Mouse (Mus musculus) liver, adult 2 months (tissue): ENCODE results near the gene Col4a2. TPM values are rescaled to one million over a fixed set of nuclear protein-coding genes. Genes with fewer than 3 reads are reported as not detected.
A peak's percentile ranks its signal among the peaks of the same experiment; 100 is the strongest.

Source experiments
- DNase-seq: peaks from one replicate; pipeline ENCODE4 v3.0.0-alpha.2; 2011; ENCODE audit warnings: low read depth, low spot score; ENCODE audit errors: extremely low read depth
- H3K27ac ChIP-seq: fragments of 200-500 bp; replicated peaks from 2 replicates; pipeline ENCODE4 v1.5.1; 2012; ENCODE audit warnings: low read depth, mild to moderate bottlenecking, control low read depth, inconsistent platforms, low read length; ENCODE audit not compliant: insufficient read depth
- H3K27me3 ChIP-seq: fragments of 200-500 bp; 2 replicates; pipeline ENCODE4 v1.6.1; 2012; ENCODE audit warnings: mild to moderate bottlenecking, moderate library complexity, low read length, inconsistent platforms; ENCODE audit not compliant: control insufficient read depth, insufficient read depth
- H3K36me3 ChIP-seq: fragments of 200-500 bp; 2 replicates; pipeline ENCODE4 v1.6.1; 2012; ENCODE audit warnings: low read length, inconsistent platforms; ENCODE audit not compliant: control insufficient read depth, insufficient read depth
- H3K4me1 ChIP-seq: fragments of 200-500 bp; 2 replicates; pipeline ENCODE4 v1.6.1; 2011; ENCODE audit warnings: low read length; ENCODE audit not compliant: control insufficient read depth, insufficient read depth
- H3K4me3 ChIP-seq: fragments of 200-500 bp; 2 replicates; pipeline ENCODE4 v1.5.1; 2011; ENCODE audit warnings: low read depth, mild to moderate bottlenecking, control low read depth, low read length, moderate library complexity; ENCODE audit not compliant: insufficient read depth
- H3K79me2 ChIP-seq: fragments of 200-500 bp; 2 replicates; pipeline ENCODE4 v1.6.1; 2012; ENCODE audit warnings: inconsistent platforms, mild to moderate bottlenecking, low read length, moderate library complexity; ENCODE audit not compliant: control insufficient read depth, insufficient read depth
- H3K9ac ChIP-seq: fragments of 200-500 bp; 2 replicates; pipeline ENCODE4 v1.6.1; 2012; ENCODE audit warnings: low read depth, mild to moderate bottlenecking, control low read depth, inconsistent platforms, low read length
- CTCF ChIP-seq: fragments of 200-500 bp; IDR thresholded peaks from 2 replicates; pipeline ENCODE4 v1.5.1; 2011; ENCODE audit warnings: low read depth, low read length, control low read depth
- POLR2A ChIP-seq: fragments of 200-500 bp; IDR thresholded peaks from 2 replicates; pipeline ENCODE4 v1.6.1; 2011; ENCODE audit warnings: low read length, control low read depth; ENCODE audit not compliant: insufficient read depth; ENCODE audit errors: extremely low read depth
- WGBS: fragments of 180-500 bp; shearing (Covaris S2); methylation state at CpG from one replicate; pipeline ENCODE4 v1.1.7; 2018; 5-methylcytosine and 5-hydroxymethylcytosine counted together
- polyA plus RNA-seq: library from polyadenylated mRNA; depleted of rRNA; stranded (reverse); fragments of >200 nt; gene quantifications from 2 replicates; pipeline ENCODE4 v1.2.3, GENCODE M21; 2012
- total RNA-seq: library from RNA; depleted of rRNA; stranded (reverse); fragments of >200 nt; gene quantifications from 2 replicates; pipeline ENCODE4 v1.2.3, GENCODE M21; 2014

Col4a2 gene
- total and polyA plus RNA-seq, 2 experiments, result 7.7 to 8.0 TPM

- H3K27me3 ChIP-seq, result no peaks in the 10 kb centered on the region
- H3K4me3 ChIP-seq, result no peak overlapping the region
- no peak for TF ChIP-seq CTCF
- TF ChIP-seq POLR2A, result no peak
- no peaks in the 10 kb centered on the region for H3K79me2 ChIP-seq
- H3K36me3 ChIP-seq, result 0 out of 2 replicates have a peak, but pooled peaks cover under 1% of the 10 kb centered on the region
- H3K9ac ChIP-seq, result no peak overlapping the region
- no peak overlapping the region for H3K27ac ChIP-seq
- peaks cover 6% of the 10 kb centered on the region; the same call in 1 of the 2 replicates for H3K4me1 ChIP-seq
- DNase-seq, result no peak
- 93% methylated on average over 23 of the region's 23 CpGs for WGBS
Observed at GRCm38 (mm10) chr8:11447910-11448570, 135.4 kb downstream of the Col4a2 start.

- Histone ChIP-seq H3K27me3 (no peaks in the 10 kb centered on the region), H3K4me1 (peaks cover 6% of the 10 kb centered on the region; the same call in 1 of the 2 replicates), H3K27ac (no peak overlapping the region), H3K36me3 (peaks cover 6% of the 10 kb centered on the region; the same call in 1 of the 2 replicates), H3K79me2 (peaks cover 5% of the 10 kb centered on the region; the same call in 1 of the 2 replicates), H3K9ac (no peak overlapping the region), H3K4me3 (no peak overlapping the region)
- peak; percentile 26 for DNase-seq
- TF ChIP-seq CTCF (peak; percentile 70), POLR2A (no peak)
- 47% methylated on average over 8 of the region's 8 CpGs for WGBS
Observed at GRCm38 (mm10) chr8:11450184-11451113, 137.8 kb downstream of the Col4a2 start.

DNA sequence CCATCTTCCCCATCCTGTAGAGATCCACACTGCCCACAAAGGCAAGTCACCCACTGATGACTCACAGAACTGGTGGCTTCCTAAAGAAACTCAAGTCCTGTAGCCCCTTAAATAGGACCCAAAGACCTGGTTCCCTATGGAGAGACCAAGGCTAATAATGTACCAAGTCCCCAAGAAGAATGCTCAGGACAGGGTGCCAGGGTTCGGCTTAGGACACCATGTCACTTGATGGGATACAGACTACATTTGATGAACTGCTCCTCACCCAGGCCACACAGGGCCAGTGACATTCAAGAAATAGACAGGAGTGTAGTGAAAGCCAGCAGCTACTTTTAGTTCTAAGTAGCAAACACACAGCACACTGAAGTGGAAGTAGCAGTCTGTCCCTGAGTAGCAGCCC is 139.5 kb downstream of the Col4a2 start:
- H3K4me3 ChIP-seq, result no peak overlapping the region
- no peak overlapping the region for H3K9ac ChIP-seq
- peaks cover 11% of the 10 kb centered on the region; the same call in 1 of the 2 replicates for H3K79me2 ChIP-seq
- DNase-seq, result no peak
- TF ChIP-seq POLR2A (no peak), CTCF (no peak)
- H3K4me1 ChIP-seq, result peaks cover 6% of the 10 kb centered on the region; the same call in 1 of the 2 replicates
- no peak overlapping the region for H3K27ac ChIP-seq
- H3K27me3 ChIP-seq, result no peaks in the 10 kb centered on the region
- WGBS, result 87% methylated on average over 1 of the region's 1 CpGs
- H3K36me3 ChIP-seq, result peaks cover 6% of the 10 kb centered on the region; the same call in 1 of the 2 replicates

- 63% methylated on average over 3 of the region's 3 CpGs for WGBS
- Histone ChIP-seq H3K4me3 (no peak overlapping the region), H3K4me1 (peaks cover 9% of the 10 kb centered on the region), H3K27ac (no peak overlapping the region), H3K27me3 (no peaks in the 10 kb centered on the region), H3K79me2 (peaks cover 11% of the 10 kb centered on the region; the same call in 1 of the 2 replicates), H3K9ac (no peak overlapping the region), H3K36me3 (peaks cover 6% of the 10 kb centered on the region; the same call in 1 of the 2 replicates)
- DNase-seq, result peak; percentile 29
- TF ChIP-seq CTCF (no peak), POLR2A (no peak)
Observed at GRCm38 (mm10) chr8:11452559-11452958, 140.0 kb downstream of the Col4a2 start.

DNA sequence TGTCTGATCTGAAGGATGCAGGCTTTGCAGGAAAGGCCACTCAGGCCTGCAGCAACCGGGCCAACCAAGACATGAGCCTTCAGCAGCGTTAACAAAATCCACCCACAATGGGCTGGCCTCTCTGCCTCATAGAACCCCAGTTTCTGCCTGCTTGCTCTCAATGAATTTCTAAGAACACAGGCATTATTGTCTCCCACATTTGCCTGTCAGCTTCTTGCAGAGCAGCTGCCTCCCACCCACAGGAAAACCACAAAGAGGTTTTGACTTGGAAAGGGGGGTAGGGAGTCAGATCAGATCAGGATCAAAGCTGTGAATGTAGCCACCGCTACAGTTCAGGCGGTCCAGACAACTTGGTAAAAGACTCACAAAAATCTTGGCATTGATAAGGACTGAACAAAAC is 140.4 kb downstream of the Col4a2 start:
- Histone ChIP-seq H3K36me3 (peaks cover 6% of the 10 kb centered on the region; the same call in 1 of the 2 replicates), H3K27ac (0 out of 2 replicates have a peak overlapping the region, but pooled peaks have one; percentile 25), H3K79me2 (peaks cover 11% of the 10 kb centered on the region; the same call in 1 of the 2 replicates), H3K4me1 (peaks cover 13% of the 10 kb centered on the region), H3K27me3 (no peaks in the 10 kb centered on the region), H3K4me3 (no peak overlapping the region), H3K9ac (no peak overlapping the region)
- 82% methylated on average over 4 of the region's 4 CpGs for WGBS
- TF ChIP-seq POLR2A (no peak), CTCF (no peak)
- no peak for DNase-seq
